Mouse (Mus musculus) MN1 (cell line): Measurements from ENCODE around the gene Intu.
A peak's percentile ranks its signal among the peaks of the same experiment; 100 is the strongest.

Experiments
- DNase-seq: peaks from one replicate; pipeline ENCODE4 v3.0.0-alpha.2; 2016; ENCODE audit warnings: low spot score

Intu gene

GRCm38 (mm10) chr3:40527976-40528950, 2.8 kb upstream of the Intu start:
- DNase-seq: peak; percentile 18

GRCm38 (mm10) chr3:40528958-40529357, 2.1 kb upstream of the Intu start:
- DNase-seq: peak; percentile 41

- no peak for DNase-seq
Measured at GRCm38 (mm10) chr3:40530845-40531244, 241 bp upstream of the Intu start.

- DNase-seq: no peak
Measured at GRCm38 (mm10) chr3:40532256-40532655, 1.2 kb downstream of the Intu start.

GRCm38 (mm10) chr3:40534141-40534540, 3.1 kb downstream of the Intu start:
- DNase-seq: no peak

- DNase-seq: peak; percentile 96
Measured at GRCm38 (mm10) chr3:40540567-40541554, 9.8 kb downstream of the Intu start.

GRCm38 (mm10) chr3:40546621-40547020, 15.5 kb downstream of the Intu start:
- no peak for DNase-seq

- no peak for DNase-seq
Measured at GRCm38 (mm10) chr3:40652941-40653352, 121.9 kb downstream of the Intu start.

GRCm38 (mm10) chr3:40653582-40653981, 122.5 kb downstream of the Intu start:
- DNase-seq: no peak

- no peak for DNase-seq
Measured at GRCm38 (mm10) chr3:40654028-40654427, 122.9 kb downstream of the Intu start.

GRCm38 (mm10) chr3:40655571-40655970, 124.5 kb downstream of the Intu start:
- DNase-seq: no peak

- no peak for DNase-seq
Measured at GRCm38 (mm10) chr3:40656339-40656738, 125.3 kb downstream of the Intu start.

- DNase-seq: no peak
Measured at GRCm38 (mm10) chr3:40660231-40660630, 129.1 kb downstream of the Intu start.

- no peak for DNase-seq
Measured at GRCm38 (mm10) chr3:40666109-40666508, 135.0 kb downstream of the Intu start.

- DNase-seq: no peak
Measured at GRCm38 (mm10) chr3:40666861-40667719, 136.0 kb downstream of the Intu start.

- DNase-seq: no peak
Measured at GRCm38 (mm10) chr3:40668889-40669288, 137.8 kb downstream of the Intu start.

- DNase-seq: no peak
Measured at GRCm38 (mm10) chr3:40669395-40669794, 138.3 kb downstream of the Intu start.

- peak; percentile 39 for DNase-seq
Measured at GRCm38 (mm10) chr3:40673515-40673914, 142.4 kb downstream of the Intu start.

- DNase-seq: no peak
Measured at GRCm38 (mm10) chr3:40674873-40675405, 143.9 kb downstream of the Intu start.

- DNase-seq: no peak
Measured at GRCm38 (mm10) chr3:40678856-40679255, 147.8 kb downstream of the Intu start.

- peak; percentile 77 for DNase-seq
Measured at GRCm38 (mm10) chr3:40682404-40682803, 151.3 kb downstream of the Intu start.
